Mouse (Mus musculus) limb, embryonic 10.5 days (tissue): ENCODE measurements at regions not wholly inside any gene's neighbourhood (a gene's known extent, or its start where the extent isn't known, plus 50 kb on each side); places are given as distances from the start of the nearest gene placed in this dataset.

ENCODE experiments used
- DNase-seq: peaks from one replicate; pipeline ENCODE4 v3.0.0-alpha.2; 2017; ENCODE audit warnings: low spot score
- H3K27ac ChIP-seq: fragments of 300-500 bp; sonication (generic); 2 replicates; pipeline ENCODE4 v1.5.1; 2016; ENCODE audit warnings: mild to moderate bottlenecking
- H3K27me3 ChIP-seq: fragments of 300-500 bp; sonication (generic); 2 replicates; pipeline ENCODE4 v1.6.1; 2016; ENCODE audit warnings: low read depth, mild to moderate bottlenecking; ENCODE audit not compliant: poor library complexity, severe bottlenecking
- H3K36me3 ChIP-seq: fragments of 300-500 bp; sonication (generic); 2 replicates; pipeline ENCODE4 v1.6.1; 2016; ENCODE audit warnings: mild to moderate bottlenecking, moderate library complexity
- H3K4me1 ChIP-seq: fragments of 300-500 bp; sonication (generic); 2 replicates; pipeline ENCODE4 v1.6.1; 2016
- H3K4me3 ChIP-seq: fragments of 300-500 bp; sonication (generic); 2 replicates; pipeline ENCODE4 v1.5.1; 2016; ENCODE audit warnings: mild to moderate bottlenecking, moderate library complexity
- H3K9me3 ChIP-seq: fragments of 300-500 bp; sonication (generic); replicated peaks from 2 replicates; pipeline ENCODE4 v1.6.1; 2016; ENCODE audit warnings: mild to moderate bottlenecking
- WGBS: fragments of 180-500 bp; shearing (Covaris S2); methylation state at CpG from one replicate; pipeline ENCODE4 v1.1.7; 2016; 5-methylcytosine and 5-hydroxymethylcytosine counted together

DNA sequence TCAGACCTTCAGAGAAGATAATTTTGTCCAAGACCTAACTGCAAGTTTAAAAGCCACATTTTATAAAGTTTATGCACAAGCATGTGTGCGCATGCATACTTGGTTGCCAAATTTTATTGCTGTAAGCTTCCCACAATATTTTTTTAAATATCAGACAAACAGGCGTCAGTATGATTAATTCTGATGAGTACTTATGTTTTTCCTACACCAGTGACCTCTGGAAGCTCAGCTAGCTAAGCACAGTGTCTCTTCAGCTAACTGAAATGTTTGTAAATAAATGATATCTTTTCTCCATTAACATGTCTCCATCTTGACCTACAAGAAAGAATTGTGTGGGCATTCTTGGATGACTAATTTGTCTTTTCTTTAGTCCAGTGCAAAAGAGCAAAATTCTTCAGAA, 168.6 kb upstream of the Ahr start:
- H3K9me3 ChIP-seq: no peaks in the 10 kb centered on the region
- H3K27me3 ChIP-seq: no peaks in the 10 kb centered on the region
- H3K27ac ChIP-seq: no peak overlapping the region
- H3K36me3 ChIP-seq: no peaks in the 10 kb centered on the region
- 85% methylated on average over 2 of the region's 2 CpGs for WGBS
- no peak for DNase-seq
- no peak overlapping the region for H3K4me3 ChIP-seq
- no peaks in the 10 kb centered on the region for H3K4me1 ChIP-seq

DNA sequence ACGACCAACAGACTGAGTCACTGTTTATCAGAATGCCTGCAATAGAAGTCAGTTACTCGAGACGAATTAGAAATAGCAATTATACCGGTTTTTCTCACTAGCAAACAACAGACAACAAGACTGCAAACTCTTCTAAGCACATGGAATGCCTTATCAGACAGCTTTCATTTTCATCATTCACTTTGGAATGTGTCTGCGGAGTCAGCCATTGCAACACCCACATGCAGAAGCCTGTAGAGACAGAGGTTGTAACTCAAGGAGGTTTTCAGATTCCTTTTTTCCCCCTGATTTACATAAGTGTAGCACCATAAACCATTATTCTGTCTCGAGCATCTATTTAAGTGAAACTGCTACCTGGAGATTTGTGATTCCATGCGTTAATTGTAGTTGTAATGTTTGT, 167.8 kb upstream of the Ahr start:
- H3K27me3 ChIP-seq: no peaks in the 10 kb centered on the region
- no peaks in the 10 kb centered on the region for H3K4me1 ChIP-seq
- H3K27ac ChIP-seq: no peak overlapping the region
- no peaks in the 10 kb centered on the region for H3K36me3 ChIP-seq
- no peaks in the 10 kb centered on the region for H3K9me3 ChIP-seq
- H3K4me3 ChIP-seq: no peak overlapping the region
- 78% methylated on average over 7 of the region's 7 CpGs for WGBS
- no peak for DNase-seq

DNA sequence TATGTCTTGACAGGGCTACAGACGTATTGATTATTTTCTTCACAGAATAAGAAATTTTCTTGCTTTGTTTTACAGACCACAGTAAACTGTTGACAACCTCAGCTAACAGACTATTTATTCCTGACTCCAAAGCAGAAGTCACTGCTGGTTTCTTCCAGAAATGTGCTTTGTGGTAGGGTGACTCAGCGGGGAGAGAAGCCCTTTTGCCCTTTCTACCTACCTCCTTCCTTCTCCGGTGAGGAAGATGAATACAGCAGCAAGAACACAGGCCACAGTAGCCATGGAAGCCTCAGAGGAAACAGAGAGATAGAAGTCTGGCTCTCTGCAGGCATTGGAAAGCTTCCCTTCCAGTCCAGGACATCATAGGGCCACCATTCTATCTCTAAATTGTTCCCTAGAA, 159.4 kb upstream of the Ahr start:
- no peak overlapping the region for H3K4me3 ChIP-seq
- H3K27ac ChIP-seq: no peak overlapping the region

DNA sequence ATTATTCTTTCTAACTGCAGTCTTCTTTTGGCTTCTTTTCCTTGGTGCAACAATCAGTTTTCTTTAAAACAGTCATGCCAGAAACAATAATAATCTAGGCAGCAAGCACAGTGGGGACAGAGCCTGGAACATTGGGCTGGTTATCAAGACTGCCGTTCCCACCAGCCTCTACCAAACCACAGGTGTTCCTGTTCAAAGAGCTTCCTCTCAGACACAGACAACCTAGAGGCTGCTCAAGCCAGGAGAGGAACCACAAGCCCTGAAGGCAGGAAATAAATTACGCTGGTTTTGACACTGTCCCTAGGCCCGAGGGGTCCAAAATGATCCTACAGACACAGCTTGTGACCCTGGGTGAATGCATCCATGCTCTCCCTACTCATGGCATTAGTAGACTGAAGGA, 156.1 kb upstream of the Ahr start:
- no peak overlapping the region for H3K4me3 ChIP-seq
- H3K36me3 ChIP-seq: no peaks in the 10 kb centered on the region
- H3K9me3 ChIP-seq: no peaks in the 10 kb centered on the region
- H3K27ac ChIP-seq: no peak overlapping the region
- 78% methylated on average over 3 of the region's 3 CpGs for WGBS
- DNase-seq: no peak
- H3K27me3 ChIP-seq: no peaks in the 10 kb centered on the region
- H3K4me1 ChIP-seq: no peaks in the 10 kb centered on the region

More for the DNA sequence above, 159.4 kb upstream of the Ahr start:
- WGBS: 84% methylated on average over 3 of the region's 3 CpGs
- Histone ChIP-seq H3K4me1 (no peaks in the 10 kb centered on the region), H3K9me3 (no peaks in the 10 kb centered on the region), H3K36me3 (no peaks in the 10 kb centered on the region), H3K27me3 (no peaks in the 10 kb centered on the region)
- no peak for DNase-seq

DNA sequence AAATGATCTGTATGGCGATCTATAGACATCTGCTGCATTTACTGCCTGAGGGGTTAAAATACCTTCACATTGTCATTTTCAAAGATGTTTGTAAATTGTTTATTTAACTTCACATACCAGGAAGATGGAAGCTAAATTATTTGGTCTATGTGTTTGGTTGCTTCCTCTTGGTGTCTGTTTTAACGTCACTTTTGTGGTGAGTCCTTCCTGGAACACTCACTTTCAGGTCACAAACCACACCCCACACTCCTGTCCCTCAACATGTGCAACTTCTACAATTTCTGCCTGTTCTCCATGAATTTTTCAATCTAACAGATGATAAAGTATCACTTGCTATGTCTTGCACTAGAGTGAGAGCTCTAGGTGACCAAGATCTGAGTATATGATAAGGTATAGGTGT, 151.4 kb upstream of the Ahr start:
- no peaks in the 10 kb centered on the region for H3K4me1 ChIP-seq
- no peak overlapping the region for H3K27ac ChIP-seq
- H3K36me3 ChIP-seq: no peaks in the 10 kb centered on the region
- H3K4me3 ChIP-seq: no peak overlapping the region
- no peaks in the 10 kb centered on the region for H3K27me3 ChIP-seq
- 88% methylated on average over 2 of the region's 2 CpGs for WGBS
- no peak for DNase-seq
- H3K9me3 ChIP-seq: no peaks in the 10 kb centered on the region

DNA sequence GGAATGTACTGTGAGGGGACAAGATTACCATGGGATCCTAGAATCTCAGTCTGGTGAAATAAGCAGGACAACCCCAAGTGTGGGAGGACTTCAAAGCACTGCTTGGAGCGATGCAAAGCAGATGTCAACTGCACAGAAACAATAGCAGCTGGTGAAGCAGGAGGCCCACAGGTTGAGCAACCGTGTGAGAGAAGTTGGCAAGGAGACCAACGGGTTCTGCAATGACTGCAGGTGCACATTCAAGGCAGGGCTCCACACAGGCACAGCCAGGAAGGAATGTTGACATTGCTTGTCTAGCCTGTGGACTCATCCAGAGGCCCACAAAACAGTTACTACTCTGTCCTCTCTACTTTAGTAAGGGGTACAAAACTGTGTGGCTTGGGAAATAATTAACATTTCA, 150.4 kb upstream of the Ahr start:
- H3K27ac ChIP-seq: no peak overlapping the region
- H3K4me3 ChIP-seq: no peak overlapping the region
- no peaks in the 10 kb centered on the region for H3K9me3 ChIP-seq
- no peaks in the 10 kb centered on the region for H3K36me3 ChIP-seq
- WGBS: 82% methylated on average over 3 of the region's 3 CpGs
- no peaks in the 10 kb centered on the region for H3K27me3 ChIP-seq
- DNase-seq: no peak
- no peaks in the 10 kb centered on the region for H3K4me1 ChIP-seq

DNA sequence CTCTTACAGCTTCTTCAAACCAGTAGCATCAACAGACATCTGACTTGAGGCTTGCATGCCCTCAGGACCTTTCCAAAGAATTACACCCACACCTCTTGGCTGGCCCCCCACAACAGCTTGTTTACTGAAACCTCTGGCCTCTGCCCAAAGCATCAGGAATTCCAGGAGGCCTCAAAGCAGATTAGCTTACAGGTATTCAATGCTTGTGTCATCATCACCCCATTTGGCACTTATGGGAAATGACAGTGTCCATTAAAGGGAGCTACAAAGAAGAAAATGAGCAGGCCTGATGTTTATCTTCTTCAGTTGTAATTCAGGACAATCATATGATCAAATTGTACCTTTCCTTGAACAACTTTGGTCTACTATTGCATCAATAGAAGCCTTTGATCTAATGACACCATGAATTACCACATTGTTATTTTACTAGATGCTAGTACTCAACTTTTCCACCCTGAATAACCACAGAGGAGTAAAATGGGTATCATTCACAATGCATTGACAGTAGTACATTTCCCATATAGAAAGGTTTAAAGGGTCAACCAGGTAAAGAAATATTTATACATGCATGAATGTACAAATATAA, 147.1 kb upstream of the Ahr start:
- Histone ChIP-seq H3K4me1 (no peaks in the 10 kb centered on the region), H3K27ac (no peak overlapping the region), H3K27me3 (no peaks in the 10 kb centered on the region), H3K4me3 (no peak overlapping the region), H3K36me3 (no peaks in the 10 kb centered on the region), H3K9me3 (no peaks in the 10 kb centered on the region)
- no peak for DNase-seq

DNA sequence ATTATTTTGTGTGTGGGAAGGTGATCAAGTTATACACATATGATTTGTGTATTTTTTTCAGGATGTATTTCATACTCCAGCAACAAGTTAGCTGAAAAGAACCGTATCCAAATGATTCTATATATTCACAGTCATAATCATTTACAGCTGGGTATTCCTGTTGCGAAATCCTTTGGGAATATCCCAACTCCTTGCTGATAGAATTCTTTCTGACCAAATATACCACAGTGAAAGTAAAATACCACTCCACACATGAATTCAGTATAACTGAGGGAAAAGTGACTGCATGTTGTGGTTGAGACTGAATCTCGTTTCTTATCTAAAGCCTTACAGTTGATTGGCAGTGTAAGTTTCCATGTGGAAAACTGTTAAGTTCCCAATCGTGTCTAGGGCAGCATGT, 145.1 kb upstream of the Ahr start:
- Histone ChIP-seq H3K4me3 (no peak overlapping the region), H3K27ac (no peak overlapping the region), H3K27me3 (no peaks in the 10 kb centered on the region), H3K4me1 (no peaks in the 10 kb centered on the region), H3K36me3 (no peaks in the 10 kb centered on the region), H3K9me3 (no peaks in the 10 kb centered on the region)
- WGBS: 84% methylated on average over 4 of the region's 4 CpGs
- no peak for DNase-seq

DNA sequence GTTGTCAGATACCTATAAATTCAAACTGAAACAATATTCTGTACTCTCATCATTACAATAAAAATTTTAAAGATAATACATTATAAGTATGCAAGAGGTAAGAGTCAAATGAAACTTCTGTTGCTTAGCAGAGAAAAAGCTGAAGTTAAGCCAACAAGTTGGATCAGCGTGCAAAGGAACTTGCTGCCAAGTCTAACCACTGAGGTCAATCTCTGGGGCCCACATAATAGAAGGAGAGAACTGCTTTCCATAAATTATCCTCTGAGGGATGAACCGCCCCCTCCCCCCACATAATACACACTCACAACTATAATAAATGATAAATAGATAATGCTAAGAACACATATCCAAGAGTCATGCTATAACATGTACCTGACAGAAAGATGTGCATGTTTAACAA, 144.2 kb upstream of the Ahr start:
- WGBS: 88% methylated on average over 2 of the region's 2 CpGs
- Histone ChIP-seq H3K9me3 (no peaks in the 10 kb centered on the region), H3K4me3 (no peak overlapping the region), H3K4me1 (no peaks in the 10 kb centered on the region), H3K36me3 (no peaks in the 10 kb centered on the region), H3K27me3 (no peaks in the 10 kb centered on the region), H3K27ac (no peak overlapping the region)
- DNase-seq: no peak

DNA sequence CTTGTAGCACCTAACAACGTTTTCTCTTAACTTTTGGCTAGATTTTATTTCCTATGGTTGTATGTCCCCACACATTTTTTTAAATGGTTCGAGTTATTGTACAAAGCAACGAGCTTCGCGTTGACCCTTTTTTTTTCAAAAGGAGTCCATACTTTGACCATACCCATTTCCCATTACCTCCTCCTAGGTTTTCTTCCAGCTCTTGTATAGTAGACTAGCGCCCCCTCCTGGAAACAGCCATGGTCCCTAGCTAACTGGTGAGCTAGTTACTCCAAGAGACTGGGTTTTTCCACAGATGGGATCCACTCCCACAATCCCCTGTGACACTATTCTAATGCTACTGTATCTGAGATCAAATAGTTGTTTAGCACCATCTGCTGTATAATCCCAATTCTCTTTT, 139.6 kb upstream of the Ahr start:
- H3K27me3 ChIP-seq: no peaks in the 10 kb centered on the region
- no peak overlapping the region for H3K4me3 ChIP-seq
- DNase-seq: peak; percentile 33
- no peaks in the 10 kb centered on the region for H3K36me3 ChIP-seq
- H3K9me3 ChIP-seq: no peaks in the 10 kb centered on the region
- WGBS: 46% methylated on average over 6 of the region's 6 CpGs
- no peaks in the 10 kb centered on the region for H3K4me1 ChIP-seq
- no peak overlapping the region for H3K27ac ChIP-seq

DNA sequence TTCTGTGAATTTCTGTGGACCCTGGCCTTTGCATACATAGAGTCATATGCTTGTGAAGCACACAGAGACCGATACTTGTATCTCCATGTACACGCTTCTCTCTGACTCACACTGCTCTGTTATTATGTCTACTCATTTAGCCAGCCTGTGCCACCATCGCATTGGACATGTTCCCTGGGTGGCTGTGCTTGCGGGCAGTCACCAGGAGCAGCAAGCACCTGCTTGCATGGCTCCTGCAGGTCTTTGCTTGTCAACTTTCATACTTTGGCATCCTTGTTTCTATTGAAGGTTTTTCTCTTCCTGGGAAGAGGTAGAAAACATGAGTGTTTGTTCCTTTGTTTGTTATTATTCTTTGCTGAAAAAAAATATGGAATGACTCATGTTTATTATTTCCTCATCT, 136.1 kb upstream of the Ahr start:
- WGBS: 95% methylated on average over 4 of the region's 4 CpGs
- Histone ChIP-seq H3K4me1 (no peaks in the 10 kb centered on the region), H3K27me3 (no peaks in the 10 kb centered on the region)

DNA sequence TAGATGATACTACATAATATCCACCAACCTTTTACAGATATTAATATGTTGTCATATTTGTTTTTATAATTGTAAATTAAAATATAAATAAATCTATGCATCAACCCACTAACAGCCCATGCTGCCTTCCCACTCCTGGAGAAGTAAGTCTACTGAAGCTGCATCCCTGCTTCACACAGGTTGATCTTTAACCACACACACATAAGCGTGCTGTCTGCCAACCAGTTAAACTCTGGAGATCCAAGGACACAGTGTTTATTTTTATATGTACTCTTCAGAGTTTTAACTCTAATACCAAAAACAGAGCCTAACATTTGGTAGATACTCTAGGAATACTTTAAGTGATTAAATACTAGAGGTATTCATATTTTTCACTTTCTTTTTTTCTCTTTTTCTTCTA, 133.9 kb upstream of the Ahr start:
- 90% methylated on average over 1 of the region's 1 CpGs for WGBS
- Histone ChIP-seq H3K4me3 (no peak overlapping the region), H3K4me1 (no peaks in the 10 kb centered on the region), H3K27me3 (no peaks in the 10 kb centered on the region), H3K9me3 (no peaks in the 10 kb centered on the region), H3K27ac (no peak overlapping the region), H3K36me3 (no peaks in the 10 kb centered on the region)
- no peak for DNase-seq

More for the DNA sequence above, 136.1 kb upstream of the Ahr start:
- no peak for DNase-seq
- Histone ChIP-seq H3K9me3 (no peaks in the 10 kb centered on the region), H3K27ac (no peak overlapping the region), H3K4me3 (no peak overlapping the region), H3K36me3 (no peaks in the 10 kb centered on the region)

DNA sequence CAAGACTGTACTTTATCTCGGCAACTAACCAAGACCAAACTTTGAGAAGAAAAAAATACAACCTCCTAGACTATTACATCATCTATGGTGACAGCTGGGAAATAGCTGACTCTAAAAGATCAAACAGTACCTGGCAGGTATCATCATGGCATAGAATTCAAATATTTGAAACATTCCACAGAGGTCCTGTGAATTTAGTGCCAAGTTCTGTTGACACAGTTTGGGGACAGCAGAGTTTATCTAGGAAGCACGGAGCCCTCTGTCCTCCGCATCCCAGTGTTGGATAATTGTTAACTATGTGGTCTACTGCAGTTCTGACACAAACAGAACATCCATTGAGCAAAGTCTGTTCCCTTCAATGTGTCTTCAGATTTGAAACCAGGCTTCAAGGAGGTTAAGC, 132.9 kb upstream of the Ahr start:
- no peaks in the 10 kb centered on the region for H3K4me1 ChIP-seq
- 92% methylated on average over 3 of the region's 3 CpGs for WGBS

DNA sequence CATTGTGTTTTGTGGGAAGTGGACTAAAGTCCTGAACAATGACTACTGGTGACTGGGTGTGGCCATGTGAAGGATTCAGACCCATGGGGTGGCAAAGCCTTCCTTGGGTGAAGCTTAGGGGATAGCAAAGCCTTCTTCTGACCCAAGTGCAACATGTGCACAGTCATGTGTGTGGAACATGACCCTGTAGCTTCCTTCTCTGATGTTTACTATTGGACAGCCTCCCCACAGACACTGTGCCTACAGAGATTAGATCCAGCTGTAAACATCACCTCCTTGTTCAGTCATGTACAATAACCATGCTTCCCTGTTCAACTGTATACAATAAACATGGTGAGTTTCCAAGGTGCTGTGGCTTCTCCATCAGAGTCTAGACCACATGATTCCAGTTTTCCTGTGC, 132.4 kb upstream of the Ahr start:
- Histone ChIP-seq H3K4me3 (no peak overlapping the region), H3K4me1 (no peaks in the 10 kb centered on the region), H3K27ac (no peak overlapping the region), H3K27me3 (no peaks in the 10 kb centered on the region), H3K36me3 (no peaks in the 10 kb centered on the region), H3K9me3 (no peaks in the 10 kb centered on the region)
- no peak for DNase-seq

More for the DNA sequence above, 132.9 kb upstream of the Ahr start:
- no peak overlapping the region for H3K4me3 ChIP-seq
- H3K9me3 ChIP-seq: no peaks in the 10 kb centered on the region
- DNase-seq: no peak
- H3K36me3 ChIP-seq: no peaks in the 10 kb centered on the region
- H3K27me3 ChIP-seq: no peaks in the 10 kb centered on the region
- H3K27ac ChIP-seq: no peak overlapping the region
